Mouse (Mus musculus) spleen, postnatal 10 days (tissue): ENCODE data around the gene Faap20.

Source experiments
- DNase-seq, 2 experiments: peaks; one replicate each; pipeline ENCODE4 v3.0.0; 2021 to 2022; ENCODE audit warnings: low spot score in 2 of 2

The Faap20 gene

DNA sequence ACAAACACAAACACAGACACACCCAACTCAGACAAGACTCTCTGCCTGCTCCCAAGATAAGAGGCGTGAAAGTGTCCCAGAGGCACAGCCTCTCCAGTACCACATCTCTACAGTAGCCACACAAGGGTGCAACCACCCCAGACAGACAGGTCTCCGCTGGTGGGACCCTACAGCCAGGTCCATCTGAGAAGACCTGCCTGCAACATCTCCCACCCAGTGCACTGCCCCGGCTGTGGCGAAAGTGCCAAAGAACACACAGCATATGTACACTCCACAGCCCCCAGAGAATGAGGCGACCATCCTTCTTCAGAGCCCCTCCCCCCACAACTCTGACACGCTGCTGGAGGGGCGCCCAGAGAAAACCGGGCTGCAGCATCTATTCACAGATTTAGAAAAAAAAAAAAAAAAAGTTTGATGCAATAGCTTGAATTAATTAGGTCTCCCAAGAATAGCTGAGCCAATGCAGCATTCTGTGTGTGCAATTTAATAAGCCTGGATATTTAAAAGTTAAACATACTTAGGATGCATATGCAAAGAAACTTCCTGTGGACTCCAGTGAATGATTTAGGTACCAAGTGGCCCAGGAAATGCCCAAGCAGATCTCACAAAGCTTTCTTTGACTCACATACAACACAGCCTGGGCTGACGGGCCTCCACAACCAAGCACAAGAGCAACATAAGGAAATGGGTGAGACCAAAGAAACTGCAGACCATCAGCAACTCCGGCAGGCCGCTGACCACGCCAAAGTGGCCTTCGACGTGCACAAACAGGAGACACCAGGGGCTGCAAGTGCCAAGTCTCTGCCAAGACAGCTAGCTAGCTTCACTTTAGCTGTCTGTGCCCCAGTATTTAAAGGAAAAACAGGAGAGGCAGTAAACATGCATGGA, 29.1 kb upstream of the Faap20 start:
- DNase-seq = no peak

DNA sequence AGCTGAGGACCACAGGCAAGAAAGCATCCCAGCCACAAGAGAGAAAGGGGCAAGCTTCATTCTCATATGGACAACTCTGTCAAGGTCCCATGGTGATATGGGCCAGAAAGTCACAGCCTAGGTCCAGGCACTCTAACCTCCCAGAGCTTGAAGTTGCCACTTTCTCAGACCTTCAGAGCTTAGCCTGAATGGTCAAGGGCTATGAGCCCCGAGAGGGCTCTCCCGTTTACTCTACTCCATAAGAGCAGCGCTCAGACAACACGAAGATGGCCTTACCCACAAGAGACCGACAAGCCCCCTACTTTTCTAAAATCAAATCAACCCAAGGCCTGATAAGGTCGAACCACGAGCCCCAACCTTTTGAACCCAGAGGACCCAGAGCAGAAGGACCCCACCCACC, 28.5 kb upstream of the Faap20 start:
- DNase-seq = no peak

DNA sequence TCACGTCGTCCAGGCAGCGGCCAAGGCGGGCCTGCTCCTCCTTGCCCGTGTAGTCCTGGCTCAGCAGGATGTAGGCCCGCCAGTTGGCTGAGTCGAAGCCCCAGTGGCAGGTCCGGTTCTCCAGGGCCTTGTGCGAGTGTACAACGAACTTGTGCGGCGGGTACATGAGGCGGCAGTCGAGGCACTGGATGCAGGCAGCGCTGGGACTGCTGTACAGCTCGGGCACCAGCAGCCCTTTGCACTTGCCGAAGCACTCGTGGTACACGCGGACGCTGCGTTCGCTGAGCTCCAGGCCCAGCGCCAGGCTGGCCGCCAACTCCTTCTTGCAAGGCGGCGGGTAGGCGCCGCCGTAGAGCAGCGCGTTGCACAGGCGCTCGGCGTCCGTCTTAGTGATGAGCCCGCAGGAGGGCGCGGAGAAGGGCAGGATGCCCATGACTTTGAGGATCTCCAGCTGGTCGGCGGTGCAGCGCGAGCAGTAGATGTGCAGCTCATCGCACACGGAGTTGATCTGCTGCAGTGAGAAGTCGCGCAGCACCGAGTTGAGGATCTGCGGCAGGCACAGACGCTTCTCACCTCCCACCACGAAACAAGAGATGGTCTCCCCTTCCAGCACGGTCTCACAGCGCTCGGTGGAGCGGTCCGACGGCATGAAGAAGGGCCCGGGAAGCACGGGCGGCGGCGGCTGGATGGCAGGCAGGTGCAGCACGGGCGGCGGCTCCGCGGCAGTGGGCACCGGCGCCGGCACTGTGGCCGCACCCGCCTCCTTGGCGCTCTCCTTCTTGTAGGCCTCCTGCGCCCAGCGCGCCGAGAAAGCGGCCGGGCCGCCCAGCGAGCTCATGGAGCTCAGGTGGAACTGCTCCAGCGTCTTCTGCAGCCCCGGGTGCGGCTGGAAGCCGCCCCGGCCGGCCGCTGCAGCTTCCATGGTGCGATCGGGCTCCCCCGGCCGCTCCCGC, 27.7 kb upstream of the Faap20 start:
- peak; percentile 60 for DNase-seq

DNA sequence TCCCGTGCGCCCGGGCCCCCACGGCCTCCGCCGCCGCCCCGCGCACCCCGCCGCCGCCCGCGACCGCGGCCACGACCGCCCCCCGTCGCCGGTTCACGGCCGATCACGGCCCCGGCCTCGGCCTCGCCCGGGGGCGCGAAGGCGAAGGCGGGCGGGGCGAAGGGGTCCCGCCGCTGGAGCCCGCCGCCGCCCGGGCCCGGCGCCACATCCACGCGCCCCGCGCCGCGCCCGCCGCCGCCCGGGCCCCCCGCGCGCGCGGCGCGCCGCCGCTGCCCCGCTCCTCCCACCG, 27.1 kb upstream of the Faap20 start, which contains the start of gene Ski:
TSS of gene Ski (minus strand) at position 41 of the 289 bp plus-strand sequence.
- no peak for DNase-seq

DNA sequence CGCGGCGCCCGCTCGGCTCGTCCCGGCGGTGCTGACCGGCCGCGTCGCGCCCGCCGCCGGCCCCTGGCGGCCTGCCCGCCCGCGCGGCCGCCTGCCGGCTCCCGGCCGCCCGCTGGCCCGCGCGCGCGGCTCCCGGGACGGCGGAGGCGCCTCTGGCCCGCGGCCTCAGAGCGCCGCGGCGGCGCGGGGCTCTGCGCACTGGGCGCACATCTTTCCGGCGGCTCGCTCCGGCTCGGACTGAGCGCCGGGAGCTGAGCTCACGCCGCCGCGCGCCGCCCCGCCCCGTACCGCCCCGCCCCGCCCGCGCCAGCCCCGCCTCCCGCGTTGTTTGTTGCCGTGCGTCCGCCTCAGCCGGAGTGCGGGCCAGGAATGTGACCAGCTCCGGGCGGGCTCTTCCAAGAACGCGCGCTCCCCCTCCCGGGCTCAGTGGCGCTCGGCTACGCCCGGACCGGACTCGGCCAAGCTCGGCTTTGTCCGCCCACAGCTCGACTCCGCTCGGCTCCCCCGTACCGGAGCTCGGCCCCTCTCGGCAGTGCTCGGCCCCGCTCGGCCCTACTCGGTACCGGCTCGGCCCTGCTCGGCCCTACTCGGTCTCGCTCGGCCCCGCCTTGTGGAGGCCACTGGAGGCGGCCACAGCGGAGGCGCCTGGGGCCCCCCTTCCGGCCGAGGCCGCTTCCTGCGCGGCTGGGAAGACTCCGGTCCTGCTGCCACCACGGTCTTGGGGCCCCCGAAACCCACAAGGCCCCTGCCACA, 26.6 kb upstream of the Faap20 start:
- peak; percentile 96 to 97 for DNase-seq

DNA sequence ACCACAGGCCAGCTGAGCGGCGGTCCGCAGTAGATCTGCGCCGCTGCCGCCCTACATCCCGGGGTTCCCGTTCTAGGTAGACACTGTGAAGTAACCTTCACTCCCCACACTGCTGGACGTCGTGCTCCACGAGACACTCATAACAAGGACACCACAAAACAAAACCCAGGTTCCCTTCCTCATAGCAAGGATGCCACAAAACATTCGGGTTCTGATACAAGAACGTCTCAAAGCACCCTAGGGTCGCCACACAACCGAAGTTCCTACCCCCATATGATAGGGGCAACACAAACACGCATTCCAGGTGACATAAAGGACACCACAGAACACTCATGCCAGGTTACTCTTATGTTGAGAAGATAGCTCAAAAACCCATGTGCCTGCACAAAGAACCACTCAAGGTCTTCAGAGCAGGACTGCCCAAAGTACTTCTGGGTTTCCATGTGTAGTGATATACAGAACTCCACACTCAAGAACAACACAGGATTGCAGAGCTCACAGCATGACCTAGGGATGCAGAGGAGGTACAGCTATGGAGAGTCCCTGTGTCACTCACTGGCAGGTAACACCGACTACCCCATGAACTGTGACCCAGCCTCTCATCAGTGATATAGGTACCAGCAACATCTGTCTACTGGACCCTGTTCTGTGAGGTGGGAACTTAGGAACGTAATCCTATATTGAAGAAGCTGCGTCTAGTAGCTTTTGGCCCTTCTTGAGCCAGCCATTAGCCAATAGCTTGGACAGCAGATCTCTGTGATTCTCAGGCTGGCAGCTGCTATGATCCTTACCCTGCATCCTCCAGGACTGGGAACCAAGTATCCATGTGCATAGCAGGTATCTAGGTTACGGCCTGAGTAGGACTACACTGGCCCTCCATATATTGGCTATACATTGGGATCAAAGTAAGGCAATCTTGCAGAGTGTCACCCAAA, 25.7 kb upstream of the Faap20 start:
- DNase-seq = no peak

DNA sequence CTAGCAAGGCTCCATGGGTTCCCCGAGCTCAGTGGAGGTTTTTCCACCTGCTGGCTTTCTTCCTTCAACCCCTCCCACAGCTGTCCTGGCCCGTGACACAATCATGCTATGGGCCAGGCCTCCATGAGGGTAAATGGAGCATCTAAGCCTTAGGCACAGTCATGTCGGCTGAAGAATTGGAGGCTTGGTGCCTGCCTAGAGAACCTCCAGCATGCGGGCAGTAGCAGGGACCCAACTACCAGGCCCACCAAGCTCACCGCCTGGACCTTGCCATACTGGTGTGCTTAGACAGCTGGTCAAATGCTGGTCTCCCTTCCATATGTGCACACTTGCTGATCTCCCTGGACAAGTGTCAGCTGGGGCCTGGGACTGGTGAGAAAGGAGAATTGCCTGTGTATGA, 23.7 kb upstream of the Faap20 start:
- no peak for DNase-seq

DNA sequence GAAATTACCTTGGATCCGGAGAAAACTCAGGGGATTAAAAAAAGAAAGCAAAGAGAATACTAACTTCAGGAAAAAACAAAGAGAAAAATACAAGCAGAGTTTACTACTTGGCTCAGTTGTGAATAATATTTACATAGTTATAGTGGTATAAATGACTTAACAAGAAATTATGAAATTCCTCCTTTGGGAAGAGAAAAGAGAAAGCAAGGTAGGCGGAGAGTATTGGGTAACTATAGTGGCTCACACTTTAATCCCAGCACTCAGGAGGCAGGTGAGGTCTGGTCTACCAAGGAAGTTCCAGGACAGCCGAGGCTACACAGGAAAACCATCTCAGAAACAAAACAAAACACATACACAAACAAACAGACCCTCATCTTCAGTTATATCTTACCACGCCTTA, 21.6 kb upstream of the Faap20 start:
- no peak for DNase-seq

DNA sequence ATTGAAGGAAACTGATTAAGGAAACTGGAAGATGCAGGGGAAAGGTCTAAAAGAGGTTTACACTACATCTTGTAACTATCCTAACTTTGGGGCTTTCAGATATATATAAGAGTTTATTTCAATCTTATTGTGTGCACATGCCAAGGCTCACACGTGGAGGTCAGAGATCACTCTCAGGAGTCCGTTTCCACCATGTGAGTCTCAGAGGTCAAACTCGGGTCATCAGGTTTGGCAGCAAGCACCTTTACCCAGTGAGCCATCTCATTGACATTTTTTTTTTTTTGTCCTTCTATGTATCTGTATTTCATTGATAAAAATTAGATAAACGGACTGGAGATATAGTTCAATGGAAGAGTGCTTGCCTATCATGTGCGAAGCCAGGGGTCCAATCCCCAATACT, 21.1 kb upstream of the Faap20 start:
- no peak for DNase-seq

DNA sequence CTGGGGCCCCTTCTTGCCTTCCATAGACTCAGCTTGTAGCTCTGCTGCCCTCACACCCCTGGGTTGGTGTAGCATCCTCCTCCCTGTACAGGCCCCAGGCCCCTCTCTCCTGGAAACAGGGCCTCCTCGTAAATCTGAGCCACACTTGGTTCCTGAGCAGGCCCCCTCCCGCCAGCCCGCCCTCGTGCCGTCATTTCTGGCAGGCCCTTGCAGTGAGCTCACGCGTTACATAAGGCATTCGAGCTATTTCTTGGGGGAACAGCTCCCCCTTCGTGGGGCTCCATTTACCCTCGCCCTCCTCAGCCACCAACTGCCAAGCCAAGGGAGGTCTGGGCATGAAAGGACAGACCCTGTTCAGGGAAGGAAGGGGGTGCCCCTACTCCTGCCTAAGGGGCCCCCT, 15.7 kb upstream of the Faap20 start:
- no peak for DNase-seq

DNA sequence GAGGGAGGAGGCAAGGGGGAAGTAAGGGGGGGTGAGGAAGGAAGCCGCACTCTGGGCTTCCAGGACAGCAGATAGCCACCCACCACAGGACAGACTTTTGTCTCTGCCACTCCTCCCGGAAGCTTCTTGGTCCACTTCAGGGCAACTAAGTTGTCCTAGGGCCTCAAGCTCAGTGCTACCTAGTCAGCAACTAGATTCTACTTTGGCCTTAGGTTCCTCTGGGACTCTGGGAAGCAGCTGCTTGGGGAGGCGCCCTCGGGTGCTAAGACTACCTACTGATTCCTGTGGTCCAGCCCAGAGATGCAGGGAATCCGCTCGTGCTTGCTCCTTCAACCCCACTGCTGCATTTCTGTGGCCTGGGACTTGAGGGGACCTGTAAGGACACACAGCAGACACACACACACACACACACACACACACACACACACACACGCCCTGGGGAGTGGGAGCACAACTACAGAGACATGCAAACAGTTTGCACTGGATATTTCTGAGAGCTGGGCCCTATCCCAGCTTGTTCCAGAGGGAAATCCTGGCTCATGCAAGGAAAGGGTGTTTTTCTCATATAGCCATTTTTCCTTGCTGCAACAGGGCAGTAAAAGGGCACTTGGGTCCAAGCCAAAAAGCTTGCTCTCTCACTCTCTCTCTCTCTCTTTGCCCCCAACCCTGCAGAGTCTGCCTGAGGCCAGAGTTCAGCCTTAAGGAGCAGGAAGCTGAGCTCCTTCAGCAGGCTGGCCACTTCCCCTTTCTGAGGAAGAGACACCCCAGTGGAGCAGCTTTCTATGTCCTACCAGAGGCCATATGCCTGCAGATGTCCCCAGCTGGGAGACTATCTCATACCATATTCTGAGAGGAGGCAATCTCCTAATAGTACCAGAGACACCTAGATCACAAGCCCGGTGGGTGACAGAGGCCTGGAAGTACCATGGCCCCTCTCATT, 15.0 kb upstream of the Faap20 start:
- peak in 1 of 2 experiments; percentile 40 for DNase-seq

DNA sequence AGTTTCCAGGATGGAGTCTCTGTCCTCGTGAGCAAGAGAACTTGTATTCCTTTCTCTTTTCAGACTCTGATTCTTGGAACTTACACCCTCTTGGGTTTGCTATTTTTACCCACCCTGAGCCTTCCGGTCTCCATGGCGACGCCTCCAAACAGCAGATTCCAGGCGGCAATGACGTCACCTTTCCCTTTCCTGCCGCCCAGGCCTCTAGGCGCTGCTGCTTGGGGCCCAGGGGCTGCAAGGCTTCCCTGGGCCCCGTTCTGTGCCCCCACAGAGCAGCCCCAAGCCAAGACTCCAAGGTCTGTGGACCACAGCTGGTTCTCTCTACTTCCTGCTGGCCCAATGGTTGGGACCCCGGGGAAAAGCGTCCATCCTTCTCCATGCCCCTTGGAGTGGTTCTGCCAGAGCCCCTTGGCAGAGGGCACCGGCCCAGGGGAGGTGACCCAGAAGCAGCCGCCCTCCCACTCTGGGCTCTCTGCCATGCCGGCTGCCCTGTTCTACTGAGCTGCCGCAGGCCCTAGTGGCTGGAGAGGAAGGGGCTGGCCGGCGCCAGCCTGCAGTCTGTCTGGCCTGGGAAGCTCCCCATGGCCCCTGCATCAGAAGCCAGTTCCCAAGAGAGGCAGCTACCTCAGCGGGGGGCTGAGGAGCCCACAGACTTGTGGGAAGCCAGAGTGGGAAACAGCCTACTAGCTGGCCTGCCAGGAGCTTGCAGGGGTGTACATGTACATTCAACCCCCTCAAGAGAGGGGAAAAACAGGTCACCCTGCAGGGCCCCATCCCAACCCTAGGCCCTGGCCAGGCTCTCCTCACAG, 14.1 kb upstream of the Faap20 start:
- peak in 1 of 2 experiments; percentile 55 for DNase-seq

DNA sequence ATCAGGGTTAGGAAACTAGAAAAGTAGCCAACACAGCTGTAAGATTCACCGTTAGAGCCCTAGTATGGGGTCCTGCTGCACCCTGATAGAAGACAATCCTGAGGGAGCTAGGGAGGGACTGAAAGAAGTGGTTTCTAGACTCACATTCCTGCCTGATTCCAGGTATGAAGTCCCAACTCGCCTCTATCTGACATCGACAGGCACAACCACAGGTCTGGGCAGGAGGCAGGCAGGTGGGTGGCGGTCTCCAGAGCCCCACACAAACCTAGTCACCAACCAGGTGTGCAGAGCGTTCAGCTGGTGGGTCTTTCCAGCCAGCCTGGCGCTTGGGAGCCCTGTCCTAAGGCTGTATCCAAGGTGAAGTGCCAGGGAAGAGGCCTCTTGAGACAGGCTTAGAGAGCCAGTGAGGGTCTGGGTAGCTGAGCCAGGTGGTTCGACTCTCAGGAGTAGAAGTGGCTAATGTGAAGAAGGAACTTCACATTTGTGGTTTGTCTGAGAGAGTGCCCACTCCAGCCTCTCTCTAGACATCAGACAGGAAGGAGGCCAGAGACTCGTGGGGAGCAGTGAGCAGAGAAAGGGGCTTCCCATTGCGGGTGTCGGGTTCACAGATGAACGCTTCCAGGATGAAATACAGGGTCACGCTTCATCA, 12.7 kb upstream of the Faap20 start:
- peak in 1 of 2 experiments; percentile 48 for DNase-seq

DNA sequence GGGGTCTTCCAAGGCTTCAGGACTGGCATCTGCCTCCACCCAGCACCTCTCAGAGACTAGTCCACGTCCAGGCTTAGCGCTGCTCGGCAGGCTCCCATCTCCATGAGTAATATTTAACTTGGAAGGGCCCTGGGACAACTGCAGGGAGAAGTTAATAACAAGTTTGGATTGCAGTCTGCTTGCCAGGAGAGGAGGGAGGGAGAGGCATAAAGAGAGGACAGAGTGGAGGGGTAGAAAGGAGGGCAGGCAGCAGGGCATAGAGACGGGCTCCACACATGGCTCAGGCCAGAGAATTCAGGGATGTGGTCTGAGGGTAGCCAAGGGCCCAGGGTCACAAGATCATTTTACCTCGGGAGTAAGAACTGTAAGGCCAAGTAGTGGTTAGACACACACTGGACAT, 11.3 kb upstream of the Faap20 start:
- no peak for DNase-seq

DNA sequence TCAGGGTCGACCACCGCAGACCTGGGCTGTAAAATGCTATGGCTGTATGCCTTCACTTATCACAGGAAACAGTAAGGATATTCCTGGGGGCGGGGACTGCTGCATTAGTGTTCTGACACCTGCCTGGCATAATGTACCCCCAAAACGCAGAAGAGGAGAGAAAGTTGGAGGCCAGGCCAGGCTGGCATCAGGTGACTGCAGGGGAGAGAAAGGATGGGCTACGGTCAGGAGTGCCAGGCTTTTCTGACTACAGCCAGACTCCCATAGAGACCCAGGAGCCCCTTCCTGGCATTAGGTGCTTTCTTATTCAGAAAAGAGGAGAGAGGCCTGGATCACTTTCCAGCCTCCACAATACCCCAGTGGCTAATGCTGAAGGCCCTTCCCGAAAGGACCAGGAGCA, 10.1 kb upstream of the Faap20 start:
- DNase-seq = no peak

DNA sequence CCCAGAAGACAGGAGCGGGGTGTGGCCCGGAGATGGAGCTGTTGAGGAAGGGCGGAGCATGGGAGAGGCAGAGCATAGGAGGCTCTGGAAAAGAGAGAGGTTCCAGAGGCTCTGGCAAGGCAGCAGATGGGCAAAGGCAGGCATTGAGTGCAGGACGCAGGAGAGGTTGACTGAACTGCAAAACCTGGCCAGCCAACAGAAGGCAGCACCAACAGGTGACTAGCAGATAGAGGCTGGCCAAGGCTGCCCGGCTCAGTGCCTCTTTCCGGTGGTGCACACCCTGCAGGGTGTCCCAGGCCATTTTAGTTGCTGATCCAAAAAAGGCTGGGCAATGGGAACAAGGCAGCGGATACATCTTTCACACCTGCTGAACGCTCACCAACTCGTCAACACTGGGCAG, 7.8 kb upstream of the Faap20 start:
- no peak for DNase-seq

DNA sequence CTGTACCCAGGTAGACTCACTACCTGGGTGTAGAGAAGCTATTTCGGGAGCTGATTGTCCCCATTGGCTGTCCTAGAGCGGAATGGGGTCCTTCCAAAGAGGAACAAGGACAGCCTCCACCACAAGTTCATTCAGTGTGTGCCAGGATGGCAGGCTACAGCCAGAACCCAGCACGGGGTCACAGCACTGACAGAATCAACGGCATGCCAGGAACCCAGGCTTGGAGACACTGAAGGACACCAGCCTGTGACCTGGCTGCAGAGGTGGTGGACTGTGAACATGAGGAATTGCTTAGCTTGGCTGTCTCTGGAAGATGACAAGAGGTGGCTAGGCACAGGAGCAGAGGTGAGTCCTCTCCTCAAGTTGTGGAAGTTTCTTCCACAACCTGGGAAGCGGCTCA, 7.3 kb upstream of the Faap20 start:
- no peak for DNase-seq

DNA sequence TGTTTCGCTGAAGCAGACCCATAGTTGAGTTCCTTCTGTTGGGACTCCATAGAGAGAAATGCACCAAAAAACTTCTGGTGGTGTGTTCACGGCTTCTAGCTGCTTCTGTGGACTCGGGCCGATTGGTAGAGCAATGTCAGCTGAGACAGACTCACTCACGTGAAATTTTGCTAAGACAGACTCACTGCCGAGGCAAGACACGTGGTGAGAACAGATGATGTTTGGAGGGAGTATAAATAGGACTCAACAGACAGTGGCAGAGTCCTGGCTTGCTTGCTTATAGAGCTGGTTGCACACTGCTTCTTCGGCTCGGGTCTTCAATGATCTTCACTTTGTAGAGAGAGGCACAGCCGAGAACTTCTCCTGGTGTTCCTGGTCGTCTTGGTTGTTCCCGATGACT, 6.4 kb upstream of the Faap20 start:
- no peak for DNase-seq
